Mouse (Mus musculus): Measurements from ENCODE around the gene Fgfr2.
A peak's percentile ranks its signal among the peaks of the same experiment; 100 is the strongest.

Fgfr2 gene

DNA sequence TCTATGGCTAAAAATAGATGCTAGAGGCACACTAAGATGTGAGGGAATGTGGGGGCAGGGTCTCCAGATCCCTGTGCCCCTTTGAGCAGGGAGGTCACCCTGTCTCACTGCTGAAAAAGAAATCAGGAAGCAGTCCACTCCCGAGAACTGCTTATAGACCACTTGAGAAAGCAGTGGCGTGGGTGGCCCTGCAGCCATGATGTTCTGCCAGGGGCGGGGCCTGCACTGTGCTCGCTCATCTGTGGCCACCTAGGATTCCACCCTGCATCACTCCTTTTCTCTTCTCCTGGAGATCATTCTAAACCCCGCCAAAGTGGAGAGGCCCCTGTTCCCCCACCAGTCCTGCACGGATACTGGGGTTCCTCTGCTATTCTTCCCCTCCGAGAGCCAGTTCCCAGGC lies 733.7 kb downstream of the Fgfr2 start:
- DNase-seq (ENCODE audit: low read depth in 2 of 2, low spot score in 2 of 2): no peak

DNA sequence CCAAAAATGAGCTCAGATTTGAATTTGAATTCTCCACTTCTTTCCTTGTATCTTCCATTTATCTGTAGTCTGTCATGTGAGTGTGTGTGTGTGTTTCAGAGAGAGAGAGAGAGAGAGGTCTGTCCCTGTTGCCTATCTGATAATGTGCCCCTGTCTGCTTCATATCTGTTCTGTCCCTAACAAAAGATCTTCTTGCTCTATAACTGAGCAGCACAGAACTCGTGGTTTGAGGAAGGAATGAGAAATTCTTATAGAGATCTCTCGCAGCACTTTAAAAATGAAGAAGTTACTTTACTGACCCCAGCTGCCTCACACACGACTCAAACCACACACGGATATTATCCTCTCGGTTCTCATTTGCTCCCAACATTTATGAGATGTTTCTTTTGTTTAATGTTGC lies 735.6 kb downstream of the Fgfr2 start:
- no peak for DNase-seq (ENCODE audit: low read depth in 2 of 2, low spot score in 2 of 2)

- DNase-seq (ENCODE audit: low read depth in 2 of 2, low spot score in 2 of 2): no peak
Observed at GRCm38 (mm10) chr7:132386316-132386715, 736.8 kb downstream of the Fgfr2 start.

DNA sequence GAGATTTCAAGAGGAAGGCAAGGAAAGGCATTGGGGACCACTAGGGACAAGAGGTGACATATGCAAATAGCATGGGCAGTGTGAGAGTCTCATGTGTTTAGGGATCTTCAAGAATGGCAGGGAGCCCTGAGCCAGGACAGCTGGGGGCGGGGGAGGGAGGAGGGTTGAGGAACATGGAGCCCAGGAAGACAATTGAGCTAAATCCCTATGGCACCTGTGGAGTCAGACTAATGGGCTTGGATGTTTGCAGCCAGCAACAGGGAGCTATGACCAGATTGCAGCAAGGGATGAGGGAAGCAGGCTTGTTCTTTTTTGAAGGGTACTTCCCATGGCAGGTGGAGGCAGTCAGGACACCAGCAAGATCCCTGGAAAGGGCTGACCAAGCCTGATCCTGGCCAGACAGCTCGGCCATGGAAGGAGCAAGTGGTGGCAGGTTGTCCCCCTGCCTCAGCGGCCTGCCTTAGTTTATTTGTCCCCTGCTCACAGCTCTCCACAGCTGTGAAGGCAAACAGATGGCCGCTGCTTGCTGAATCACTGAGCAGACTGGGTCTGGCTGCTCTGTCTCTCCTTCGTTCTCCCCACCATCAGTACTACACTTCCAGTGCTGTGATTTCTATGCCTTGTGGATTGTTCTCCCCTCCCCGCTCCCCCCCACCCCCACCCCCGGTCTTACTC lies 737.6 kb downstream of the Fgfr2 start:
- DNase-seq (ENCODE audit: low read depth in 2 of 2, low spot score in 2 of 2): no peak

DNA sequence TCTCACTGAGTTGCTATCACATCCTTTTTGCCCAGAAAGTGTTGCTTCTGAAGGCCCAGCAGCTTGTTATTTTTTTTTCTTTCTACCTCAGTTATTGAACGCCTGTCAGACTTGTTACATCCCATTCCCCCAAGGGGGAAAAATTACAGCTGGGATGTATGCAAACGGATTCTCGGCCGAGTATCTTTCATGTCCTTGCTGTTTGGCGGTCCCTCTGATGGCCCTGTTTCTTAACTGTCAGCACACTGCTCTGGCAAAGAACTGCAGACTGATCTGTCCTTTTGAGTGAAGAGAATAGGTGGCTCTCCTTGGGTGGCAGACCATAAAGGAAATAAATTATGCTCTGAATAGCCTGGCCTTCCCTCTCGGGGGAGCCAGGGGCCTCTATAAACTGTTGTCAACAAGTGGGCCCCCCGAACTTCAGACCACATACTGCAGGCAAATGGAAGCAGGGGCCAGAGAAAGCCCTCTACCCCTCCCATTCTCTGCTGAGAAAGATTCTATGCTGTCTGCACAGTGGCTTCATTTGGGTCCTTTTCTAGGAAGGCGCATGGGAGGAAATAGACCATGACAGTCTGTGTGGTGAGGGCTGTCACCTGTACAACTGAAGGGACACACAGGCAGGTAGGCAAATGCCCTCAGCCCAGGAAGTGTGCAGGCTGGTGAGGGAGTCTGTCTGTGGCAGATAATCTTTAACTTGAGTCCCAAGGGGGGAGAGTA lies 738.3 kb downstream of the Fgfr2 start:
- DNase-seq (ENCODE audit: low read depth in 2 of 2, low spot score in 2 of 2): no peak

DNA sequence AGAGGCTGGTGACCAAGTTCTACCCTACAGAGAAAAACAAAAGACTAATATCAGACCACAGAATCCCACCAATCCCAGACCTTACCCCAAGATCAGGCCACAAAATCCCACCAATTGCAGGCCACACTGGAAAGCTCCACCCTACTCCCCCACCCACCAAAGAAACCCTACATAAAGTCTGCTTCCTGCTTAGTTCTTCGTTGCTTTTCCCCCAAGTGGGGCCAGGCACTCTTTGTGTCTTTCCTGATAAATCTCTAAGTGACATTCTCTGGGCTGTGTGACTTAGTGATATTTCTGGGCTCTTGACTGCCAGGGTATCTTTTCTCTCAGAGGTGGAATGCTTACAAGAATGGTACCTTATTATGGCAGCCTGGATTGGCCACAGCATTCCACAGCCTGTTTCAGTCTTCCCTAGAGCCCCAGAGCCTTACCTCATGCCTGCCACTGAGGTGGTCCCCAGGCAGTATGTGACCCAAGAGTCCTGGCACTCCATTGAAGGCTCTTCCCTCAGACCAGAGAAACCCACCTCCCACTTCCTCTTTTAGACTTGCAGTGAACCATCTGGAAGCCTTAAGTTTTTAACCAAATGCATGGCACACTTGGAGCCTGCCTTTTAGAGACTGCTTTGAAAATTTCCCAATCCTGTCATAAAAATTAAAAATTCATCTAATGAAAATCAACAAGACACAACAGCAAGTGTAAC lies 742.4 kb downstream of the Fgfr2 start:
- DNase-seq (ENCODE audit: low read depth in 2 of 2, low spot score in 2 of 2): no peak

DNA sequence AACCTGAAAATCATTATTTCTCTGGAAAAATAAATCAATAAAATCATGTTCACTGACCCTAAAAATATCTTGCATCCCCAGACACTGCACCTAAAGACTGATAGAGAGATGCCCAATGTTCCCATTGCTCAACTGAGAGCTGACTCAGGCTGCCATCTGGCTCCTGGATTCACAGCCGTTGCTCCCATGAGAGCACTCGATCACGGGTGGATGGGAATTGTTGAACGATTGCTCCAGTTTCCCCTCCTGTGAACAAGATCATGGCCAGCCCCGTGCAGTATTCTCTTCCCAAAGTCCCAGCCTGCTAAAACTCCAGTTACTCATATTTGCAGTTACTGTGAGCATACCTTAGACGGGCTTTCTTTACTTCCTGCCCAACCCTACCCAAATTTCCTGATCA lies 745.2 kb downstream of the Fgfr2 start:
- no peak for DNase-seq (ENCODE audit: low read depth in 2 of 2, low spot score in 2 of 2)

GRCm38 (mm10) chr7:132373594-132374378 lies 749.4 kb downstream of the Fgfr2 start:
- no peak for DNase-seq (ENCODE audit: low read depth in 2 of 2, low spot score in 2 of 2)

- DNase-seq (ENCODE audit: low read depth in 2 of 2, low spot score in 2 of 2): no peak
Observed at GRCm38 (mm10) chr7:132372752-132373513, 750.2 kb downstream of the Fgfr2 start.

DNA sequence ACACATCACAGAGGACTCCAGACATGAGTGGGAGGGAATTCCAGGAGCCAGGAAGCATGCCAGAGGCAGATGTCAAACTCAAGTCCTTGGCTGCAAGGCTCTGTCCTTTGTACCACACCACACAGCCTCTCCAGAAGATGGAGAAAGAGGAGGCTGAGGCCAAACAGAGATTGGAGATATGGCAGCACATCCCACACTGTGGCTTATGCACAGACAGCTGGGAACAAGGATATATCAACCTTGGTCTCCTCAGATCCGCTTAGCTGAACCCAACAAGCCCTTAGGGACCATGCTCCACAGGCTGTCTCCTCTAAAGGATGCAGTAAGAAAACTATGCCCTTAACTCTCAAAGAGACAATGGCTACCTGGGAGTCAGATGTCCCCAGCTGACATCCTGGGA lies 751.3 kb downstream of the Fgfr2 start:
- no peak for DNase-seq (ENCODE audit: low read depth in 2 of 2, low spot score in 2 of 2)

DNA sequence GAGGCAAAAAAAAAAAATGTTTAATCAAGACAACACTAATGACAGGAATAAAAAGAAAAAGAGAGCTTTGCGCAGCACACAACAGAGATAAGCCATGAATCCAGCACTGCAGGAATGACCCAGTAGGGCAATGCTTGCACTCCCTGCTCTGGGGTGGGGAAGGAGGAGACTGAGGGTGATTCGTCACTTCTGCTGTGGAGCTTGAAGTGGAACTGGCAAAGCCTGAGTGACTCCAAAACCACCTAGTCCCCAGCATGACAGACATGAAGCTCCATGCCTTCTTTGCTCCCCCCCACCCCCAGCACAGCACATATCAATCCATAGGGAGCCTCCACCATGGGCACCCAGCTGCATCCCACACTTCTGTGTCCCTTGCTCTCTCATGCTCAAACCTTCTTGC lies 753.4 kb downstream of the Fgfr2 start:
- no peak for DNase-seq (ENCODE audit: low read depth in 2 of 2, low spot score in 2 of 2)

DNA sequence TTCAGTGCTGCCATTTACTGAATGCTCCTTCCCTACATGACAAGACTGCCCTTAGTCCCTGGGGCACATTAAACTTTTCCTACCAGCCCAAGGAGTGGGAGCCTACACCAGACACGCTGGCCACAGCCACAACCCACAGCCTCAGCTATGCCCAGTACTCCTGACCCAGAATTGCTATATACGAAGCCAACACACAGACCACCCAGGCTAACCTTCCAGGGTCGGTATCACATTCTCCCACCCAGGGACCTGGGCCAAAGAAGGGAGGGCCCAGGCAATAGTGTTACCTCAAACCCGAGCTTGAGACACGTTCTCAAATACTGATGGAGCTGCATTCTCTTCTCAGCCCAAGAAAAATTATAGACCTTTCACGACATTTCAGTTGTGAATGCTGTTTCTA lies 754.3 kb downstream of the Fgfr2 start:
- no peak for DNase-seq (ENCODE audit: low read depth in 2 of 2, low spot score in 2 of 2)

DNA sequence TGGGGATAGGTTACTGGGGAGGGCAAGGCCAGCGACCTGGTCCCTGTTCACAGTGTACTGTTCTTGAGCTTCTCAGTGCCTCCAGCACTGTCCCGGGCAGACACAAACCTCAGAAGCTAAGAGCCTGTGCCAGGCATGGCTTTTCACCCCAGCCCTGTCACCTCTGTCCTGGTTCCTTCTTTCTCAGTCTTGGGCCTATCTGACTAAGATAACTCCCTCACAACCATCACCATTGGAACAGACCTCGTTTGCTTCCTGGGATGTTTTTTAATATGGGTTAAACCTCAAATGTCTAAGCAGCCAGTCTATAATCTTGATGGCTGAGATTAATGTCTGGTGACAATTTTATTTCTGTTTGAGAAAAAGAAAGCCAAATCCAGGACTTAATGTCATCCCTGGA lies 755.8 kb downstream of the Fgfr2 start:
- DNase-seq (ENCODE audit: low read depth in 2 of 2, low spot score in 2 of 2): no peak

DNA sequence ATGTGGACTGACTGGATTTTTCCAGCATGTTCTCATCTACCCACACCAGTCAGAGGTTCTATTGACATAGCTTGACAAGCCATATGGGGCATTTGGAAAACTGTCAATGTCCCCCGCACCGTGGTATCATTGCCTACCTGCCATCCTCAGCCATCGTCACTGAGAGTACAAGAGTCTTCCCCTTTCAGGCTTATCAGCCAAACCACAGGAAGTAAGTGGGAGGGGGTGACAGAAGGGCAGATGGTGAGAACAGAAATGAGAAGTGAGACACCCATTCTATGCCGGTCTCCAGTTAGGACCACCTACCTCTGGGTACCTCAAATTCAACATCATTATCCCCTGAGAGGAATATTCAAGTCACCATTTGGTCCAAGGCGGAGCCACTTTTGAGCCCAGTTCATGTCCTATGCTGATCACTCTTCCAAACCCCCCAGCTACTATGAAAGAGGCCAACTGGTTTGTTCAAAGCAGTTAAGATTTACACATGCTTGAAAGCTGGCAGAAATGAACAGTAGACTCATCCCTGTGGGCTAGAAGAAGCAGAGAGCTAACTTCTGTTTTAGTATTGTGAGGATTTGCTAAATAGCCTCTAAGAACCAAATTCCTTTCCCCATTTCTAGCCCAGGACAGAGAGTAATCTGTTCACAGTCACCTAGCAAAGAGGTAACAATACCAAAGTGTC lies 757.3 kb downstream of the Fgfr2 start:
- peak; percentile 40 to 54 for DNase-seq (ENCODE audit: low read depth in 2 of 2, low spot score in 2 of 2)

DNA sequence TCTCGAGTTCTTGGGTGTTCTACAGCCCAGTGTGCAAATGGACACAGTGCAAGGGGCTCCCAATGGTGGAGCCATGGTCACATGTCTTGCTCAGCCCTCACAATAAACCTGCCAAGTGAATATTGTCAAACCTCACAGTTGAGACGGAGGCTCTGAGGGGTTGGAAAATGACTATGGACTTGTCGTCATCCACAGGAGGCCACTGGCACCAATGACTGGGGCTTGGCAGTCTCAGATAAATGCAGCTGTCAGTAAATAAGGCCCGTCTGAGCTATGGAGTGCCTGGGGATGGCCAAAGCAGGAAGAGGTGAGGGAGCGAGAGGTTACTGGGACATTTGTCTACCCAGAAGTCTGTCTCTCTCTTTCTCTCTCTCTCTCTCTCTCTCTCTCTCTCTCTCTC lies 758.0 kb downstream of the Fgfr2 start:
- DNase-seq (ENCODE audit: low read depth in 2 of 2, low spot score in 2 of 2): peak; percentile 16 to 20

- DNase-seq (ENCODE audit: low read depth in 2 of 2, low spot score in 2 of 2): peak; percentile 15 to 25
Observed at GRCm38 (mm10) chr7:132364506-132364905, 758.6 kb downstream of the Fgfr2 start.

- no peak for DNase-seq (ENCODE audit: low read depth in 2 of 2, low spot score in 2 of 2)
Observed at GRCm38 (mm10) chr7:132360336-132360735, 762.8 kb downstream of the Fgfr2 start.

DNA sequence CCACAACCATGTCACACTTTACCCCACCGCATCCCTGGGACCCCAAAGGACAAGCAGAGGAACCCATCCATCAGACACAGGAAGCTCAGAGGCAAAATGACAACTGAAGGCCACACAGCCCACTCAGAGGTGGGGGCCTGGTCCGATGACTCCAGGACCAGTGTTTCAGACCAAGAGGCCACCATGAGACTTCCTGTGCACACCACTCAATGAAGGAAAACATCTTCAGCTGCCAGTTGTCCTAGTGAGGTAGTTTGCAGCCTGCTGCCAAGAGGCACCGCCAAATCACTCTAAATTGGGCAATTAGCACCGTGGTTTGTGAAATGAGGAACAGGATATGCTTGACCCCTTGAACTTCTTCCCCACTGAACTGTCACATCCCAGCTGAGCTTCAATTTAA lies 764.4 kb downstream of the Fgfr2 start:
- DNase-seq (ENCODE audit: low read depth in 2 of 2, low spot score in 2 of 2): no peak

DNA sequence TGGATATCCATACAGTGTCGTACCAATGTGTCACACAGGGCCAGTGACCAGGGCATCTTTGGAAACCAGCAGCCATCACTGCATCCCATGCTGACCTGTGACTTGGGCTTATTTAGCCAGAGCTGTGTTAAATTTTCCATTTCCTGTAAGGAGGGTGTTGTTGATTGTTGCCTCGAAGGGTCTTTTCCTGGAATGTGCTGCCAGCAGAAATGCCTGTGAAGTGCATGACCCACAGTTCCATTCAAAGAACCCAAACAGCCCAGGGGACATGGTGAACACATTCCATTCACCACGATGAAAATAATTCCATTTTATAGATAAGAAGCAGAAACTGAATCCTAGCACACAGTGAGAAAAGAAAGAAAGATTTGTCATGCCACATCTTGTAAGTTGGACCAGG lies 764.9 kb downstream of the Fgfr2 start:
- DNase-seq (ENCODE audit: low read depth in 2 of 2, low spot score in 2 of 2): no peak

DNA sequence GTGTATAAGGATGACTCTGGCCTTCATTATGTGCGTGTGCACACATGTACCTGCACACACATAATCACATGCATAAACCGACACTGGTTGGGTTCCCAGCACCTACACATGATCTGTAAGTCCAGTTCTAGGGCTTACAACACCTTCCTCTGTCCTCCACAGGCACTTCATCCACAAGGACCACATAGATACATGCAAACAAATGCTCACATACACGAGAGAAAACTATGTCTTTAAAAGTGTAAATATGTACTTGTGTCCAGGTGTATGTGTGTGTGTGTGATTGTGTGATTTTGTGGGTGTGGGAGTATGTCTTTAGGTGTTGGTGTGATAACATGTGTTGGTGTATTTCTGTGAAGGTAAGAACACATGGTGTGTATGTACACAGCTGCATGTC lies 765.3 kb downstream of the Fgfr2 start:
- DNase-seq (ENCODE audit: low read depth in 2 of 2, low spot score in 2 of 2): no peak
